Mouse (Mus musculus) ES-Bruce4 (cell line): ENCODE results near the gene Rpl7l1. TPM values are rescaled to one million over a fixed set of nuclear protein-coding genes. Genes with fewer than 3 reads are reported as not detected.
A peak's percentile ranks its signal among the peaks of the same experiment; 100 is the strongest.
"Not testable (repeated sequence)": the region's sequence is repeated elsewhere in the genome, so short reads cannot be mapped to it uniquely, and the experiment has no call there.

Experiments
- H3K27ac ChIP-seq: 2 replicates; pipeline ENCODE4 v1.5.1; 2012; ENCODE audit warnings: low read length, inconsistent platforms; ENCODE audit not compliant: insufficient read depth
- H3K27me3 ChIP-seq: 2 replicates; pipeline ENCODE4 v1.6.1; 2012; ENCODE audit warnings: mild to moderate bottlenecking, low read length, inconsistent platforms; ENCODE audit not compliant: control insufficient read depth, poor library complexity, insufficient read depth, severe bottlenecking
- H3K36me3 ChIP-seq: 2 replicates; pipeline ENCODE4 v1.6.1; 2012; ENCODE audit warnings: inconsistent platforms, mild to moderate bottlenecking, low read length, moderate library complexity; ENCODE audit not compliant: control insufficient read depth, poor library complexity, insufficient read depth, severe bottlenecking
- H3K4me1 ChIP-seq: one replicate; pipeline ENCODE4 v1.8.1; 2011; ENCODE audit warnings: low read length; ENCODE audit not compliant: control insufficient read depth, insufficient read depth
- H3K4me3 ChIP-seq: 2 replicates; pipeline ENCODE4 v1.5.1; 2011; ENCODE audit warnings: low read depth, mild to moderate bottlenecking, low read length
- H3K9ac ChIP-seq: 2 replicates; pipeline ENCODE4 v1.6.1; 2012; ENCODE audit warnings: low read depth, mild to moderate bottlenecking, inconsistent platforms; ENCODE audit not compliant: poor library complexity, severe bottlenecking
- H3K9me3 ChIP-seq: replicated peaks from 2 replicates; pipeline ENCODE4 v1.6.1; 2012; ENCODE audit warnings: mild to moderate bottlenecking, low read length, inconsistent platforms; ENCODE audit not compliant: control insufficient read depth, poor library complexity, insufficient read depth, severe bottlenecking
- CTCF ChIP-seq: IDR thresholded peaks from one replicate; pipeline ENCODE4 v1.8.1; 2011; ENCODE audit warnings: low read depth, low read length
- EP300 ChIP-seq: IDR thresholded peaks from 2 replicates; pipeline ENCODE4 v1.6.1; 2011; ENCODE audit warnings: low read depth, low read length; ENCODE audit not compliant: insufficient read depth
- POLR2A ChIP-seq: IDR thresholded peaks from one replicate; pipeline ENCODE4 v1.8.1; 2011; ENCODE audit warnings: low read length; ENCODE audit not compliant: insufficient read depth
- polyA plus RNA-seq: library from polyadenylated mRNA; stranded (reverse); fragments of >200 nt; gene quantifications from 2 replicates; pipeline ENCODE4 v1.2.4, GENCODE M21; 2011; ENCODE audit warnings: low read depth; ENCODE audit not compliant: missing spikeins, insufficient read depth, insufficient read length

The Rpl7l1 gene
- polyA plus RNA-seq, 1 experiment = 196 TPM

- Histone ChIP-seq H3K4me1 (no peaks in the 10 kb centered on the region), H3K36me3 (no peaks in the 10 kb centered on the region), H3K27me3 (no peaks in the 10 kb centered on the region), H3K4me3 (no peak overlapping the region), H3K9ac (no peak overlapping the region), H3K9me3 (no peaks in the 10 kb centered on the region), H3K27ac (no peak overlapping the region)
- TF ChIP-seq POLR2A (no peak), EP300 (no peak), CTCF (no peak)
Observed at GRCm38 (mm10) chr17:46767868-46768267, 14.6 kb downstream of the Rpl7l1 start.

GRCm38 (mm10) chr17:46764916-46765315 is 17.6 kb downstream of the Rpl7l1 start:
- H3K4me3 ChIP-seq, H3K9me3 ChIP-seq, H3K4me1 ChIP-seq, H3K9ac ChIP-seq, H3K27ac ChIP-seq, H3K36me3 ChIP-seq, H3K27me3 ChIP-seq: not testable (repeated sequence)

GRCm38 (mm10) chr17:46763544-46763943 is 18.9 kb downstream of the Rpl7l1 start, which contains the start of gene Ptcra:
Gene Ptcra (minus strand): TSS chr17:46763712.
- Histone ChIP-seq H3K27me3 (no peaks in the 10 kb centered on the region), H3K9me3 (no peaks in the 10 kb centered on the region), H3K27ac (no peak within 1 kb of the TSS), H3K4me3 (no peak within 1 kb of the TSS), H3K36me3 (no peaks in the 10 kb centered on the region), H3K9ac (no peak within 1 kb of the TSS), H3K4me1 (no peaks in the 10 kb centered on the region)
- TF ChIP-seq EP300 = no peak
- no peak for TF ChIP-seq CTCF
- TF ChIP-seq POLR2A = no peak

GRCm38 (mm10) chr17:46758753-46759152 is 23.7 kb downstream of the Rpl7l1 start:
- no peak for TF ChIP-seq CTCF
- no peak for TF ChIP-seq POLR2A
- no peak for TF ChIP-seq EP300
- Histone ChIP-seq H3K4me1 (no peaks in the 10 kb centered on the region), H3K9me3 (no peaks in the 10 kb centered on the region), H3K36me3 (no peaks in the 10 kb centered on the region), H3K27me3 (no peaks in the 10 kb centered on the region), H3K9ac (no peak overlapping the region), H3K4me3 (no peak overlapping the region), H3K27ac (no peak overlapping the region)

GRCm38 (mm10) chr17:46751794-46752556 is 30.5 kb downstream of the Rpl7l1 start, which contains the start of gene Cnpy3:
Gene Cnpy3 (minus strand): TSS chr17:46752214.
- no peaks in the 10 kb centered on the region for H3K27me3 ChIP-seq
- TF ChIP-seq POLR2A = peak; percentile 89
- no peak for TF ChIP-seq EP300
- no peaks in the 10 kb centered on the region for H3K9me3 ChIP-seq
- H3K36me3 ChIP-seq = peaks cover under 1% of the 10 kb centered on the region; the same call in 1 of the 2 replicates
- H3K4me1 ChIP-seq = no peaks in the 10 kb centered on the region
- H3K27ac ChIP-seq = peak within 1 kb of the TSS; percentile 55; the same call in 1 of the 2 replicates
- H3K9ac ChIP-seq = peak within 1 kb of the TSS; percentile 75
- peak within 1 kb of the TSS; percentile 97 for H3K4me3 ChIP-seq

- Histone ChIP-seq H3K36me3 (peaks cover 5% of the 10 kb centered on the region; the same call in 1 of the 2 replicates), H3K27ac (peak overlapping the region; percentile 11; the same call in 1 of the 2 replicates), H3K4me3 (peak overlapping the region; percentile 97), H3K9me3 (no peaks in the 10 kb centered on the region), H3K9ac (peak overlapping the region; percentile 75), H3K27me3 (no peaks in the 10 kb centered on the region), H3K4me1 (no peaks in the 10 kb centered on the region)
- TF ChIP-seq POLR2A (no peak), EP300 (no peak), CTCF (no peak)
Observed at GRCm38 (mm10) chr17:46751056-46751793, 31.2 kb downstream of the Rpl7l1 start.
